Mouse (Mus musculus) ovary, postnatal 36 days (tissue): ENCODE measurements around the gene S100a13.

Experiments
- DNase-seq: peaks from one replicate; pipeline ENCODE4 v3.0.0; 2022; ENCODE audit warnings: low spot score, mixed read lengths

The S100a13 gene

GRCm38 (mm10) chr3:90555954-90556353, 41.7 kb downstream of the S100a13 start:
- DNase-seq: no peak

GRCm38 (mm10) chr3:90560008-90560628, 45.9 kb downstream of the S100a13 start, which contains the start of gene S100a3:
S100a3 (plus strand) TSS chr3:90560578.
- DNase-seq: no peak
